Mouse (Mus musculus): Measurements from ENCODE around the gene Klf16.

- TF ChIP-seq CTCF (IDR thresholded peaks at IDR 0.05; ENCODE audit: insufficient read depth, low read depth, low read length), result no peak
- no peak for TF ChIP-seq POLR2A (IDR thresholded peaks at IDR 0.05; ENCODE audit: insufficient read depth, low read depth, low read length)
Measured at GRCm38 (mm10) chr10:80576351-80577194, 548 bp downstream of the Klf16 start.
